Mouse (Mus musculus) intestine, postnatal 0 days (tissue): ENCODE results near the gene Olfr1173. TPM values are rescaled to one million over a fixed set of nuclear protein-coding genes. Genes with fewer than 3 reads are reported as not detected.

Experiments
- ATAC-seq: fragments of 200-750 bp; cut with Nextera tagmentation; 2 replicates; pipeline ENCODE4 v1.8.0; 2017; ENCODE audit warnings: mild to moderate bottlenecking, moderate TSS enrichment, moderate library complexity
- H3K27ac ChIP-seq: fragments of 300-500 bp; sonication (generic); 2 replicates; pipeline ENCODE4 v1.5.1; 2014; ENCODE audit warnings: mild to moderate bottlenecking, low read depth, low read length, moderate library complexity
- H3K27me3 ChIP-seq: fragments of 300-500 bp; sonication (generic); replicated peaks from 2 replicates; pipeline ENCODE4 v1.6.1; 2014; ENCODE audit warnings: low read length, mixed read lengths; ENCODE audit not compliant: control insufficient read depth, insufficient read depth
- H3K36me3 ChIP-seq: fragments of 300-500 bp; sonication (generic); 2 replicates; pipeline ENCODE4 v1.6.1; 2014; ENCODE audit warnings: mild to moderate bottlenecking, moderate library complexity; ENCODE audit not compliant: control insufficient read depth, insufficient read depth
- H3K4me1 ChIP-seq: fragments of 300-500 bp; sonication (generic); replicated peaks from 2 replicates; pipeline ENCODE4 v1.6.1; 2014; ENCODE audit warnings: antibody characterized with exemption, low read length, mixed read lengths; ENCODE audit not compliant: control insufficient read depth, insufficient read depth
- H3K4me2 ChIP-seq: fragments of 300-500 bp; sonication (generic); replicated peaks from 2 replicates; pipeline ENCODE4 v1.6.1; 2014; ENCODE audit warnings: low read depth, mild to moderate bottlenecking, moderate library complexity
- H3K4me3 ChIP-seq: fragments of 300-500 bp; sonication (generic); 2 replicates; pipeline ENCODE4 v1.5.1; 2014; ENCODE audit warnings: low read depth, low read length
- H3K9ac ChIP-seq: fragments of 300-500 bp; sonication (generic); 2 replicates; pipeline ENCODE4 v1.6.1; 2014; ENCODE audit warnings: mild to moderate bottlenecking, low read depth, low read length
- H3K9me3 ChIP-seq: fragments of 300-500 bp; sonication (generic); 2 replicates; pipeline ENCODE4 v1.6.1; 2016; ENCODE audit warnings: mixed run types; ENCODE audit not compliant: control insufficient read depth
- CTCF ChIP-seq: sonication (generic); IDR thresholded peaks from 2 replicates; pipeline ENCODE4 v1.5.1; 2016; ENCODE audit warnings: low read depth, mild to moderate bottlenecking, control low read depth, antibody characterized with exemption, moderate library complexity
- WGBS: fragments of 180-500 bp; shearing (Covaris S2); extraction: QIAGEN DNeasy Blood & Tissue Kit; methylation state at CpG from one replicate; pipeline ENCODE4 v1.1.7; 2014; 5-methylcytosine and 5-hydroxymethylcytosine counted together
- polyA plus RNA-seq: library from polyadenylated mRNA; unstranded; fragments of >200 nt; fragmentation: Nextera tagmentation; extraction: Ambion mirVana; gene quantifications from 2 replicates; pipeline ENCODE4 v1.2.1, GENCODE M21; 2015

The Olfr1173 gene
- polyA plus RNA-seq: 0.03 TPM in 1 of 2 replicates, not detected in the other

DNA sequence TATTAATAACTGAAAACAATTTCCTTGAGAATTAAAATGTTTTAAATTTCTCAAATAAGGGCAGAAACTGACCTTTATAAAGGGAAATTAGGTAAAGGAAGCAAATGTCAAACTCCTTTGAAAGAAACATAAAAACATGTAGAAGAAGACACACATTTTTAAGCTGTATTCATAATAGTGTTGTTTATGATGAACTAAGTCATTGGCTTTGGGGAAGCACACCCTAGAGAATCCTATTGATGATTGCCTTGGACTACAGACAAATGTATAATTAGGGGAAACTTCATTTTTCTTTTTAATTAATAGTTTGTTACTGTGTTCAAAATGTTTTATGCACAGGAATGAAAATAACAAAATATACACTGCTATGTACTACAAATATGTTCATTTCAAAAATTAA is at the start of gene Olfr1173:
Gene Olfr1173, minus strand, starts transcription at position 101 of the 400 bp plus-strand sequence.
- no peaks in the 10 kb centered on the region for H3K4me1 ChIP-seq
- H3K27me3 ChIP-seq: no peaks in the 10 kb centered on the region
- ATAC-seq: no peak
- H3K9ac ChIP-seq: no peak within 1 kb of the TSS
- no peaks in the 10 kb centered on the region for H3K36me3 ChIP-seq
- no peak within 1 kb of the TSS for H3K4me3 ChIP-seq
- no peak within 1 kb of the TSS for H3K27ac ChIP-seq
- no peak within 1 kb of the TSS for H3K4me2 ChIP-seq
- TF ChIP-seq CTCF: no peak
- no peaks in the 10 kb centered on the region for H3K9me3 ChIP-seq

DNA sequence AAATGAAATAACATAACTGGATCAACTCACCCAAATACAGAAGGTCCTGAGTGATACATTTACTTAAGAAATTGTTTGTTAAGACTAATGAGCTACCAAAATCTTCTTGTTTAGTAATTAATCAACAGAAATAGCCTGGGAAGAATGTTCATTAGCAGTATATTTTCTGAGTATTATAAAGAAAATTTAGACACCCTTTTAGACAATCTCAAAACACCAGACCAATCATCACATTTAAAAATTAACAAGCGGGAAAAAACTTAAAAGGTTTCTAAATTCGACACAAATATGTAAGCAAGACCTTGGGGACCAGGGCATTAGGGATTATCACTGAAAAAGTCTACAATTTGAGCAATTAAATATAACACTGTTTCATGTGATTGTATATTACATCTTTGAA is 47.4 kb upstream of the Olfr1173 start, which contains the start of gene Olfr1175-ps:
Gene Olfr1175-ps, minus strand, starts transcription at position 101 of the 400 bp plus-strand sequence.
- TF ChIP-seq CTCF: no peak
- Histone ChIP-seq H3K4me3 (no peak within 1 kb of the TSS), H3K27me3 (no peaks in the 10 kb centered on the region), H3K27ac (no peak within 1 kb of the TSS), H3K9ac (no peak within 1 kb of the TSS), H3K4me2 (no peak within 1 kb of the TSS), H3K4me1 (no peaks in the 10 kb centered on the region), H3K36me3 (no peaks in the 10 kb centered on the region), H3K9me3 (no peaks in the 10 kb centered on the region)
- 81% methylated on average over 2 of the region's 2 CpGs for WGBS
- no peak for ATAC-seq

DNA sequence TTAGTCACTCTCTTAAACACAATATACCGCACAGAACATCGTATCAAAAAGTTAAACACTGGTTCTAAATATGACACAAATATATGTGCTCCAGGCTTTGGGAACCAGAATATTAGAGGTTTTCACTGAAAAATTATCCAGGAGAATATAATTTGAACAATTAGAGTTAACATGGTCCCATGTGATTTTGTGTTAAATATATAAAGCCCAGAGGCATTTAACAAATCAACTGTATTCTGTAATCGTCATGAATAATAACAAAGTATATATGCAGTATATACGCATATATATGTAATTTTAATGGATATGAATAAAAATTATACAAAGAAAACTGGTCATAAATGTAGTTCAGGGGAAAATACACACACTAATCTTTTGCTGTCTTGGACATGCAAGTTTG is 35.4 kb upstream of the Olfr1173 start, which contains the start of gene Olfr1174-ps:
Gene Olfr1174-ps, minus strand, starts transcription at position 101 of the 400 bp plus-strand sequence.
- 87% methylated on average over 4 of the region's 4 CpGs for WGBS
- Histone ChIP-seq H3K4me1 (no peaks in the 10 kb centered on the region), H3K9me3 (no peaks in the 10 kb centered on the region), H3K4me2 (no peak within 1 kb of the TSS), H3K27me3 (no peaks in the 10 kb centered on the region), H3K27ac (no peak within 1 kb of the TSS), H3K36me3 (no peaks in the 10 kb centered on the region), H3K4me3 (no peak within 1 kb of the TSS), H3K9ac (no peak within 1 kb of the TSS)
- no peak for ATAC-seq
- TF ChIP-seq CTCF: no peak

DNA sequence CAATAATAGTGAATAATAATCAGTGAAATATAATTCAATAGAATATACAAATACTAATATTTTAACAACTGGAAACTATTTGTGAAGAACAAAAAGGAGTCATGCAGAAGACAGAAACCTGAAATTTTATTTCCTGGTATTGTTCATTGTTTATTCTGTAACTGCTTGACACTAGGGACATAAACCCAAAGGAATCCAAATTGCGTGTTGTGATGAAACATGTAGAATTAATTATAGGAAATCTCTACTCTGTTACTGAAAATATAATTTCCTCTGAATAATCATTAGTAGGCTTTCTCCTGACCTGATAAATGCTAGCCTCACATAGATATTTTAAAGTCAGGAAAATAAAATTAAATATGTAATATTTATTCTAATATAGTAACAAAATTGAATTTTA is 51.4 kb downstream of the Olfr1173 start, which contains the start of gene Olfr1170:
Gene Olfr1170, minus strand, starts transcription at position 101 of the 400 bp plus-strand sequence.
- no peak for ATAC-seq
- WGBS: 91% methylated on average over 1 of the region's 1 CpGs
- Histone ChIP-seq H3K36me3 (no peaks in the 10 kb centered on the region), H3K4me1 (no peaks in the 10 kb centered on the region), H3K9ac (no peak within 1 kb of the TSS), H3K4me2 (no peak within 1 kb of the TSS), H3K4me3 (no peak within 1 kb of the TSS), H3K27ac (no peak within 1 kb of the TSS), H3K9me3 (no peaks in the 10 kb centered on the region), H3K27me3 (no peaks in the 10 kb centered on the region)
- TF ChIP-seq CTCF: no peak

Other genes with a start within 250 kb of the Olfr1173 start
- gene Olfr73, start 242.2 kb downstream of the Olfr1173 start, polyA plus RNA-seq: not detected in 2 replicates
- gene Olfr1162, start 228.7 kb downstream of the Olfr1173 start, polyA plus RNA-seq: not detected in 2 replicates
- not detected in 2 replicates for gene Olfr1163, start 208.0 kb downstream of the Olfr1173 start, polyA plus RNA-seq
- gene Olfr1164, start 185.9 kb downstream of the Olfr1173 start, polyA plus RNA-seq: not detected in 2 replicates
- not detected in 2 replicates for gene Olfr1166, start 151.6 kb downstream of the Olfr1173 start, polyA plus RNA-seq
- not detected in 2 replicates for gene Olfr1167, start 124.7 kb downstream of the Olfr1173 start, polyA plus RNA-seq
- not detected in 2 replicates for gene Olfr1168, start 98.0 kb downstream of the Olfr1173 start, polyA plus RNA-seq
- gene Olfr1170, start 51.5 kb downstream of the Olfr1173 start, polyA plus RNA-seq: not detected in 2 replicates
- not detected in 2 replicates for gene Olfr1174-ps, start 35.3 kb upstream of the Olfr1173 start, polyA plus RNA-seq
- not detected in 2 replicates for gene Olfr1175-ps, start 47.3 kb upstream of the Olfr1173 start, polyA plus RNA-seq
- not detected in 2 replicates for gene Olfr1176, start 56.8 kb upstream of the Olfr1173 start, polyA plus RNA-seq
- gene Olfr1177-ps, start 66.6 kb upstream of the Olfr1173 start, polyA plus RNA-seq: not detected in 2 replicates
- not detected in 2 replicates for gene Olfr1178, start 107.2 kb upstream of the Olfr1173 start, polyA plus RNA-seq
- gene Olfr1179, start 126.6 kb upstream of the Olfr1173 start, polyA plus RNA-seq: not detected in 2 replicates
- not detected in 2 replicates for gene Olfr1180, start 139.3 kb upstream of the Olfr1173 start, polyA plus RNA-seq
- gene Olfr1181, start 146.3 kb upstream of the Olfr1173 start, polyA plus RNA-seq: not detected in 2 replicates
- not detected in 2 replicates for gene Gm13757, start 169.3 kb upstream of the Olfr1173 start, polyA plus RNA-seq
- gene Olfr1183, start 175.0 kb upstream of the Olfr1173 start, polyA plus RNA-seq: not detected in 2 replicates
- not detected in 2 replicates for gene Olfr1184, start 203.7 kb upstream of the Olfr1173 start, polyA plus RNA-seq
- not detected in 2 replicates for gene Olfr1185-ps1, start 213.4 kb upstream of the Olfr1173 start, polyA plus RNA-seq
- not detected in 2 replicates for gene Olfr1186, start 238.7 kb upstream of the Olfr1173 start, polyA plus RNA-seq